Mouse (Mus musculus): Measurements from ENCODE around the gene Cetn3. TPM values are rescaled to one million over a fixed set of nuclear protein-coding genes. Genes with fewer than 3 reads are reported as not detected.

Cetn3 gene
- 100 to 1,000 TPM; 260 to 298 TPM for total RNA-seq (2021)

DNA sequence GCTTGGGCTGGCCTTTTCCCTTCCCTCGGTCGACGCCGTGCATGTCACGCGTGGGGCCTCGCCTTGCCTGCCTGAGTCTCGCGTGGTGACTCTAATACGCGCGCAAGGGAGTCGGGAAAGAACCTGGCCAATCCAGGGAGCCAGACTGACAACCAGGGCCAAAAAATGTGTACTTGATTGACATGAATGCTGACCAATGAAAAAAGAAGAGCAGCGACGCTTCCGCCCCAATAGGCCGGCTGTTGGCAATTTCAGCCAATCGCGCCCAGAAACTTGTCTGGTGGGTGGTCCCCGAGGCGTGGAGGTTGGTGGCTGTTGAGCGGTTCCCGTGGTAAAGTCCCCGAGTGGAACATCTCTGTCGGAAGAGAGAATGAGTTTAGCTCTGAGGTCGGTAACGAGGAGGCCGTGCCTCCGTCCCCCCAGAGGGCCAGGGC lies at the start of gene Cetn3:
Gene Cetn3 (plus strand): TSS at position 107 of the 434 bp plus-strand sequence.
- intact Hi-C loops (cut with DNase I): loop anchor here (5.0 to 10.0 kb wide), 2 partner anchors 1742 to 1874 kb away; no protein-coding TSS in a partner anchor
- peak; percentile 93 for DNase-seq

DNA sequence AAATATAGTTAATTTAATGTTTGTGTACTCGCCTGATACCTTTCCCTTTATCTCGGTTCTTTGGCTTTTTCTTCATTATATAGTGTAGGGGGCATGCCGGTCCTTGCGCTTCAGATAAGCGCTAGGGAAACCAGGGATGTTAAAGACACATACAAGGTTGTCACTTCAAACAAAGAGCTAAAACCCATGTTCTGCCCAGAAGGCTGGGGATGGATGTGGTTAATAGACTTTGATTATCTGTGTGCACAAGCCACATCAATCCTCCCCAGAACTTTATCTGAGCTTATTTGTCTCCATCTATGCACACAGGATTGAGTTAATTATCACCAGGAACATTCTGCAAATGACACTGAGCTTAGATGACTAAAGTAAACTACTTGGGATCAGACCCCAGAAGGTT lies 46.3 kb upstream of the Cetn3 start:
- intact Hi-C loops (cut with DNase I): no loop called here

DNA sequence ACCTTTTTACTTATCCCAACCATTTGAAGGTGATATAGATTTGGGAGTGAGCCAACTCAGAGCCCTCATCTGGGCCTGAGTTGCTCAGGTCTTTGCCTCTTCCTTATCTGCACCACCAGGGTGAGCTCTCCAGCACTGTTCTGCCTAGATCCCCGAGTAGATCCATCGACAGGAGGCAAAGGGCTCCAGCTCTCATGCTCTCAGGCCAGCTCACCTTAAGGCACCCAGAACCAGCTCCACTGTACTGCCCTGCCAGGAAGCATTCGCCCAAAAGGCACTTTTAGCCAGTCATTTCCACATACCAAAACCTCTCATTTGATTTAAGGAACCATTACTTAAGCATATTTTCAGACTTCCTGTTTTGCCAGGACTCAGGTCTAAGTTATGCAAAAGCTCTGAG lies 42.0 kb upstream of the Cetn3 start:
- DNase-seq: no peak
- intact Hi-C loops (cut with DNase I): no loop called here

More for the DNA sequence above, 46.3 kb upstream of the Cetn3 start:
- no peak for DNase-seq

DNA sequence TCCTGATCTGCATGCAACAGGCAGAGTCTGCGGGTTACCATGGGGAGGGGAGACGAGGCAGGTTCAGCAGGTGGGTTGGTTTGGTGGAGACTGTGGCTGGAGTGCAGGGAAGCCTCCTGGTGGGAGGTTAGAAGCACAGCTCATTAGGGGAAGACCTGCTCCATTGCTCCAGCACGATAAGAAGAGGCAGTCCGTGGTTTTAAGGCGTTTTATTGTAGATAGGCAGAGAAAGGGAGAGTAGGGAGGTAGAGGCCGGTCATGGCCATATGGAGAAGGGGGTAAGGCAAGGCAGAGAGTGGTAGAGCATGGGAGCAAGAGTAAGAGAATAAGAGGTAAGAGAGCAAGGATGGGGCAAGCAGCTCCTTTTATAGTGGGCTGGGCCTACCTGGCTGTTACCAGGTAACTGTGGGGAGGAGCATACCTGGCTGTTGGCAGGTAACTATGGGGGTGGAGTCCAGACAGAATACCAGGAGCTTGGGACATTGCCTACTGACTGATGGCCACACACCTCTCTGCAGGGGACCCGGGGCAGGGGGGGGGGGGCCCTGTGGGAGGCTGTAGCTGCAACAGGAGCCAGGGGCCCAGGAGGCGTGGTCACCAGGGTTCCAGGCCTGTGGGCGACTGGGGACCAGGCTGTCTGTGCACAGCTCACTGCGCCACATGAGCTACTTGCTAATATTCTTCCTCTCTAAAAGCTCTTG lies 39.3 kb upstream of the Cetn3 start:
- no peak for DNase-seq
- intact Hi-C loops (cut with DNase I): no loop called here

DNA sequence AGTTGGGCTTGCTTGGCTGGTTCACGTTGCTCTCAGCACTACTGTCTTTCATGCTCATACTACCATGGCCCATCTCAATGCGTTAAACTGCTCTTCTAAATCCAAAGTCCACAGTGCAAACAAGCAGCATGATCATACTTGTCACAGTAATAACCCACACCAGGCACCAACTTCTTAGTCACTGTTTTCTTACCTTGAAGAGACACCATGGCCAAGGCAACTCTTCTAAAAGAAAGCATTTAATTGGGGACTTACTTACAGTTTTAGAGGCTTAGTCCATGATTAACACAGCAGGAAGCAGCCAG lies 38.8 kb upstream of the Cetn3 start:
- intact Hi-C loops (cut with DNase I): no loop called here
- DNase-seq: no peak

DNA sequence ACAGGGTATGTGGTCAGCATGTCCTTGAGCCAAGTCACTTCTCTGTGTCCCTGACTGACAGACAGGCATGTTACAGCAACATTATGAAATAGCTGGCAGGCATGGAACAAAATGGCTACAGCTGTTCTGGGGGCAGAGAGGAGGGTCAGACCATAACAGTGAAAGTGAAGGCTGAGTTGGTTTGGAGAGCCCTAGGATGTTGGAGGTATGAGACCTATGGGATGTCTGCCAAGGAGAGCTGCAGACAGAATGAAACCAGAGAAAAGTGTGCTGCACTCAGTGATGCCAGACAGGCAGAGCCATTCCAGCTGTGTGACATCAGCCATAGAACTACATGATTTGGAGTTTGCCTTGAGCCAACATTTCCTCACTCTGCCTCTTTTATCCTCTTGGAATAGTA lies 28.0 kb upstream of the Cetn3 start:
- DNase-seq: no peak
- intact Hi-C loops (cut with DNase I): no loop called here

DNA sequence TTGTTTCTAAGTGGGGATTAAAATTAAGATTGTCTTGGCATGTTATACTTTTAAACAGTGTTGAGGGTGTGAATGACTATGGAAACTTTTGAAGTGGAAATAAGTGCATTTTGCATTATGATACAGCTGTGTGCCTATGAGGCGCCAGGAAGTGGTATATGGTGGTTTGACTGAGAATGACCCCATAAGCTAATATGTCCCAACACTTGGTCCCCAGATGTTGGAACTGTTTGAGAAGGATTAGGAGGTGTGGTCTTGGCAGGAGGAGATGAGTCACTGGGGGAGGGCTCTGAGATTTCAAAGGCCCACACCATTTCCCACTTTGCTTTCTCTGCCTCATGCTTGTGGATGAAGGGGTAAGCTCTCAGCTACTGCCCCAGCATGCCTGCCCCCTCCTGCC lies 27.6 kb upstream of the Cetn3 start:
- intact Hi-C loops (cut with DNase I): no loop called here
- no peak for DNase-seq

DNA sequence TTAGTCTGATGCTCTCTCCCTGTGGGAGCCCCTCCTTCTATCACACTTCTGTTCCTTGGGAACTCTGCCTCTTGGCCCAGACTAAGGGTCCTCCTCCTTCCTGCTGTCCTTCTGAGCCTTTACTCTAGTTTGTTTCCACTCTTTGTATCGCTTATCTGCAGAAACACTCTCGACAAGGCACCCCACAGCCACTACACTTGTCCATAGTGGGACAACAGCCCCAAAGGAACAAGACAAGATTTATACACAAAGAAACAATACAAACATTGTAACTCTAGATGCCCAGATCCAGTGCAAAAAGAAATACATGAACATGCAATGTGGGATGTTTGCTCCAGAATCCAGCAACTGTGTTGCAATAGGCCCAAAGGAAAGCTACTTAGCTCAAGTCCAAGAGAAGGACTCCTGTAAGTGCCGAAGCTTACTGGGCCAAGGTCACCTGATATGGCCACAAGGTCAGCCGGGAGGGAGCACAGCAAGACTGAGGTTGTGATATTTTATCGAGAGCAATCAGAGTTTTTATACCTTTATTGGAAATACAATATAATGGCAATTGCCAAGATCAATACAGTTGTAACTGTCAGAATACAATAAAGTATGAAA lies 25.7 kb upstream of the Cetn3 start:
- no peak for DNase-seq
- intact Hi-C loops (cut with DNase I): no loop called here

DNA sequence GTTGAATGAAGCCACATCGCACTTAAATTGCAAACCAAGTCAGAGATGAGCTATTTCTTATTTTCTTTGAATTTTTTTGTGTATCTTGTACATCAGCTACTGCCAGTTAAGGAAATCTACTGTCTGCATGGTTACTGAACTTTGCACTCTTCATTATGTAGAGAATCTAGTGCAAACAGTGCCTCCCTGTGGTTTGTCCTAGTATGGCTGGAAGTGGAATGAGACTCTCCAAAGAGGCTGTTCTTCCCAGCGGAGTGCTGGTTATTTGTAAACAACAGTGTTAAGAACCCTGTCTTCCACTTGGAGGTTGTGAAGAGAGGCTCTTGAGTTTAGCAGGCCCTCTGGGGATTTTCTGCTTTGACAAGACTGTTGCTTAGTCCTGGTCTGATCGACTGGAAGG lies 22.5 kb upstream of the Cetn3 start:
- peak; percentile 43 for DNase-seq
- intact Hi-C loops (cut with DNase I): loop anchor here (2.0 to 5.0 kb wide), 2 partner anchors 322 to 898 kb away; no protein-coding TSS in a partner anchor

DNA sequence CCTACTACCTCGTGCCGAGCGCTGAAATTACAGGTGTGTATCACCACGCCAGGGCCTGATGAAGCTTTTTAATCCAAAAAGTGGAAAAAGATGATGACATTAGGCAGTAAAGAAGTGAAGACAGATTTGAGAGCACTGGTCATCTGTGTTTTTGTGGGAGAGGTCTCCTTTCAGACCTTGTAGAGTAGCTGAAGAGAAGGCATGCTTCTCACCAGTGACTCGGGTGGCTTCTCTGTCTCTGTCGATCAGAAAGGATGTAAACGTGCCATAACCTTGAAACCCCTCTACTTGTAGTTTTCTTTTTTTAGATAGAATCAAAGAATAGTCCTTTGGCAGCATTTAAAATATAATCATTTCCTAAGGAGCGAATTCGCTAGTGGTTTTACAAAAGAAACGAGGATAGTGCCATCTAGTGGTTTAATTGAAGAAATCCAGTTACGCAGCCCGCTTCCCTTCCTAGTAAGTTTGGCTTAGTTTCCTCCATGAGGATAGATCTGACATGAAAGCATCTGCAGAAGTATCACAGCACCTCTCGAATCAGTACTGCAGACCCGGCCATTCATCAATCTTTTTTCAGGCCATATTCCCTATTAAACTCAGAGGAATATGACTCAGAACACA lies 21.2 kb upstream of the Cetn3 start:
- peak; percentile 5 for DNase-seq
- intact Hi-C loops (cut with DNase I): loop anchor here (2.0 to 5.0 kb wide), 2 partner anchors 323 to 899 kb away; no protein-coding TSS in a partner anchor

DNA sequence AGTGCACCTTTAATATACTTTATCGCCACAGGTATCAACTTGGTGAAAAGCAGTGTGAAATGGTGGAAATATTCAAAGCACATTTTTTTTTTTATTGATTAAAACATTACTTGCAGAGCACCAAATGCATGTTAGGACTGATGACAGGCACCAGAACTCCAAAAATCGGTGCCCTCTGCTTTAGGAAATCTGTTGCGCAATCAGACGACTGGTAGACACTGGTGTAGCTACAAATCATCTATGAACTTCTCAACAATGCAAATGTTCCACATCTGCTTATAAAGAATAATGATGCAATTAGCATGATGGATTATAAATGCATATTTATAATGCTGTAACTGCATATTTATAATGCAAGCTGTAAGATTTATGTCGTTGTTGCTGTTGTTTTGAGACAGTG lies 18.7 kb upstream of the Cetn3 start:
- intact Hi-C loops (cut with DNase I): loop anchor here (5.0 kb wide), 1 partner anchor 902 kb away; no protein-coding TSS in a partner anchor

DNA sequence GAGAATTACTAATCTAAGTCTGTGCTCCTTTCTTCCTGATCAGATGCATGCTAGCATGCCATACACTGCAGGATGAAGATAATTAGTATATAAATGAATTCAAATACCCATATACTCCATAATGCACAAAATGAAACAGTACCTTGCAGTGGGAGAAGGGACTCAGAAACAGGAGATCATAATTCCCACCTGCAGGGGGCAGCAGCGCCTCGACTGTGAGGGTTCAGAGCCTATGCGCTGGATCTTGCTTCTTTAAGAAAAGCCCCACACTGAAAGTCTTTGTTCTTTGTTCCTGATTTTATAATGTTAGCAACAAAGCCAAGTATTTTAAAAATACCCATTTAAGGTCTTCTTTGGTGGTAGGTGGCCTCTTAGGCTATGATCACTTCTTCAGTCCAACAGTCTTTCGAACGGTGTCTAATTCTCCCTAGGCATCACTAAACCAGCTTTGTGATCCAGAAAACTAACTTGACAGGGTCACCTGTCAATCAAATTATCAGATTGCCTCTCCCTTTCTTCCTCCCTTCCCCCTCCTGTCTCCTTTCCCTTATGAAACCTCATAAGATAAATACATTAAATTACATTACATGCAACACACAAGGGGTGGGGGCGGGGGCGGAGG lies 15.7 kb upstream of the Cetn3 start:
- DNase-seq: peak; percentile 72
- intact Hi-C loops (cut with DNase I): no loop called here

More for the DNA sequence above, 18.7 kb upstream of the Cetn3 start:
- DNase-seq: no peak

DNA sequence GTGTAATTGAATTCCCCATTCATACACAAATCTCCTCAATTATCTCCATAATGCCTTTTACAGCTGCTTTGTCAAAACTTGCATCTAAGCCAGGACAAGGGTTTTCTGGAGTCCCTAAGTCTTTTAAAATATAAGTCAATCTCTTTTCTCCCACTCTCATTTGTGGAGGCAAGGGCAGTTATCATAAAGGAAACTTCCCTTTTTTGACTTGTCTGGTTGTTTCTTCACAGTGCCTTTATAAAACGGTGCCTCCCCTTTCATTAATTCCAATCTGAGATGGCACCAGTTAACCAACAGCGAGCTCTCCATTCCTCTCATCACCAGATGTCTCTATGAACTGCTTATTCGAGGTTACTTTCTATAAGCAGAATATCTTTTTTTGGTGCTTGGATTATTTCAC lies 6.7 kb upstream of the Cetn3 start:
- intact Hi-C loops (cut with DNase I): no loop called here
- no peak for DNase-seq

DNA sequence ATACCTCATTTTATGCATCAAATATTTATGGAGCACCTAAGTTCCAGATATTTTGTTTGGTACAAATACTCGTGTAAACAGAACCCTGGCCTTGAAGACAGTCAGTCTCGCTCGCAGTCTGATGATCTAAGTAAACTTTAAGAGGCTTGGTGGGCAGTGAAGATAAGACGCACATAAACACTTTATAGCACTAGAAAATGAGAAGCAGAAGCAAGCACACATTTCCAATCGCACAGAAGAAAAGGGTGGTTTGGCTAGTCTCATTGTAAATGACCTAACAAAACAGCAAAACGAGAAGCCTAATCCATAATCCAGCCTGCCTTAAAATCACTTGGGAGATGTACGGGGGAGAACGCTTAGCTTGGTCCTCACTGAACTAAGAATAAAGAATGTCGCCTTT lies 402 bp upstream of the Cetn3 start:
- DNase-seq: no peak
- intact Hi-C loops (cut with DNase I): loop anchor here (5.0 to 10.0 kb wide), 2 partner anchors 1742 to 1875 kb away; no protein-coding TSS in a partner anchor

DNA sequence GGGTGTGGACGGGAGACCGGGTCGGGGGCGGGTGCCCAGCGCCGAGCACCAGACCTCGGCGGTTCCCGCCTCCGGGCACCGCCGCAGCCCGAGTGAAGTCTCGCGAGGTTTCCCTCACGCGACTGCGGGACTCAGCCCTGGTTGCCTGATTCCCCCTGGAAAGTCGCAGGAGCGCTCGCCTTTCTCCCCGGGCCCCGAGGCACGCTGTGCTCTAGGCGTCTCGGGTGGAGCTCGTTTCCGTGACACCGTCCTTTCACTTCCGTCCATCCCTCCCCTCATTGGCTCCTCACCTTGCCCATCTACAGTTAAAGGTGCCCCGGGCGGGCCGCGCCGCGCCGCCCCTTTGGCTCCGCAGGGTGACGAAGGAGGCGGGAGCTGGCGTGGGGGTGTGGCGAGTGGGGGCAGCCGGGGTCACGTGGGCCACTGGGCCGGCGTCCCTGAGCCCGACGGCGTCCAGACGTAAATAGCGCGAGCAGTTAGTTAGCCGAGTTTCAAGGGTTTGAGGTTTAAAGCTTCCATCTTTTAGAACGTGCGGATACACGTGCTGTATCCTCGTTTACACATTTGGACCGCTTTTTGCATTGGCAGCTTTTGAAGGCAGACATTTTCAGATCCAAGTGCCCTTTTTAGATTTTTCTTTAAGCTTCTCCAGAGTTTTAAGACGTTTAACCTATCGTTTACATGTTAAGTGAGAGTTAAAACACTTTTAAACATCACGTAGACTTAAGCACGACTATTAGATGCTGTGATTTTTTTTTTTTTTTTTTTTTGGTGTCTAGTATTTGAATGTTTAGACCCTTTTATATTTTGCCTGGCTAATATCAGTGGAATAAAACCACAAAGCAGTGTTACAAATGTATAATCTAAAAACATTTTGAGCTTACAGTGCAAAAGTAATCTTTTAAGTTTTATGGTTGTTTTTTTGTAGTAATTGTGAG lies 797 bp downstream of the Cetn3 start:
- intact Hi-C loops (cut with DNase I): loop anchor here (5.0 to 10.0 kb wide), 2 partner anchors 1741 to 1874 kb away; no protein-coding TSS in a partner anchor
- peak; percentile 98 for DNase-seq

DNA sequence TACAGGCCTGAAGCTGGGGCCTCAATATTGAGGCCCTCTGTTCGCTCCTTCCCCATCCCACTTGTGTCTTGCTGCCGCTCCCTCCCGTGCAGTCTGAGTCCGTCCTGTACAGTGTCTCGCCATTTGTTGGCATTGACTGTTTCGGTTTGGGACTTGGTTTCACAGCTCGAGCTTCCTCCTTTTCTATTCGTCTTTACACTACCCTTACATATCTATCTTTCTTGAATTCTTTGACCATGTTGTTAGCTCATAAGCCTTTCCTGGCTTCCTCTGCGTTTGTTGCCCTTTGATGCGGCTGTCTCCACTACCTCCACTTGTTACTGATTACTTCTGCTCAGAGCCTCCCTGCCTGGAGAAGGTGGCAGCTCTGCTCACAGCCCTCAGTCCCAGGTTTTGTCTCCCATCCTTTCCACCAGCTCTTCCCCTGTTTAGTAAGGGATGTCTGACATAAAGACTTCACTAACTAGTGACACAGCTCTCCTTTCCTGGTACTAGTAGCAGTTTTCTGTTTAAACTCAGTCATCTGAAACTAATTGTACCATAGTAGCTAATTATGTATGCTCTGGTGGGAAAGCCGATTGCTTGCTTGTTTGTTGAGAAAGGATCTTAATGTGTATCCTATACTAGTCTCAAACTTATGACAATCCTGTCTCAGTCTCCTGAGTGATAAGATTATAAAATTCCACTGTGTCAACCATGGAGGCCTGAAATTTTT lies 3.0 kb downstream of the Cetn3 start:
- DNase-seq: no peak
- intact Hi-C loops (cut with DNase I): loop anchor here (10.0 kb wide), 1 partner anchor 1739 kb away; no protein-coding TSS in a partner anchor

DNA sequence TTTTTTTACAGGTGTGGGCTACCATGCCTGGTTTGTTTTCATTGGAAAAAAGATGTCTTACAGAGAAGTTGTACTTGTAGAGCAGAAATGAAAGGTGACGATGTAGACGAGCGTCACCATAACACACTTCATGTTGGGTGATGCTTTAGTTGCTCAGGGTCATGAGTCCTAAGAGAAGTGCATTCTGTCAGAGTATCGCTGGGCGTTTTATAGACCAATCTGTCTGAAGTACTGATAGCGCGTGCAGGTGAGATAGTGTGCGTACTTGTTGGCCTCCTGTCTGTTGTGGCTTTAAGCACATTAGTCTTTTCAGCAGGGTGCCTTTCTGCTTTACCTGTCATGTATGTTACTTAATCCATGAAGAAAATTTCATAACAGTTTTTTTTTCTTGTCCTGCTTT lies 7.3 kb downstream of the Cetn3 start:
- intact Hi-C loops (cut with DNase I): loop anchor here (5.0 kb wide), 1 partner anchor 147 kb away; no protein-coding TSS in a partner anchor
- DNase-seq: no peak

DNA sequence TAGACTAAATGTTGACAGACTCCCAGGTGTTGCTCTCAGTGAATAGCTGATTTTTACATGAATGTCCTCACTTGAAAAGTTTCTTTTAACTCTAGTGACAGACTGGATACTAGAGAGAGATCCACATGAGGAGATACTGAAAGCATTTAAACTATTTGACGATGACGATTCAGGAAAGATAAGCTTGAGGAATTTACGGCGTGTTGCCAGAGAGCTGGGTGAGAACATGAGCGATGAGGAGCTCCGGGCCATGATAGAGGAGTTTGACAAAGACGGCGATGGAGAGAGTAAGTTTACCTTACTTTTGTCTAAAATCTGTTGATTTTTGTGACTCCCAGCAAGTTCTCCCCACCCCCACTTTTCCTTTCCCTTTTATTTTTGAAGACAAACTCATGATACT lies 9.0 kb downstream of the Cetn3 start:
- no peak for DNase-seq
- intact Hi-C loops (cut with DNase I): loop anchor here (5.0 kb wide), 1 partner anchor 145 kb away; no protein-coding TSS in a partner anchor

DNA sequence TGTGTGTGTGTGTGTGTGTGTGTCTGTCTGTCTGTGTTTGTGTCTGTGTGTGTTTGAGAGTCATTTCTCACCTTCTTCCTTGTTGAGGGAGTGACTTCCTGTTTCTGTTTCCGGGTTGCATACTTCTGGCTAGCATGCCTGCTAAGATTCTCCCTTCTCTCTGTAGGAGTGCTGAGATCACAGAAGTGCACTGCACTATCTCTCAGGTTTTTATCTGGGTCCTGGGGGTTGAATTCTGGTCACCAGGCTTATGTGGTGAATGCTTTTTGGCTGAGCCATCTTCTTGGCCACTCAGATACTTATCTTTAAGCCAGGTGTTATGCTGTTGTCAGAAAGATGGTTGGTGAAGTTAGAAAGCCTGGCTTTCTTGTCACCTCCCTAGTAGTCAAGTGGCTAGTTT lies 11.0 kb downstream of the Cetn3 start:
- DNase-seq: no peak
- intact Hi-C loops (cut with DNase I): loop anchor here (5.0 kb wide), 1 partner anchor 143 kb away; no protein-coding TSS in a partner anchor
